Mouse (Mus musculus) heart, embryonic 14.5 days (tissue): Measurements from ENCODE around the gene Hnrnpl. TPM values are rescaled to one million over a fixed set of nuclear protein-coding genes. Genes with fewer than 3 reads are reported as not detected.

Source experiments
- ATAC-seq: fragments of 200-750 bp; cut with Nextera tagmentation; 2 replicates; pipeline ENCODE4 v1.8.0; 2017; ENCODE audit warnings: low read depth, moderate TSS enrichment; ENCODE audit not compliant: insufficient number of reproducible peaks, insufficient read depth, low FRiP score
- H3K27ac ChIP-seq, 2 experiments: fragments of 200-500 bp in 1 of 2; fragments of 300-500 bp in 1 of 2; sonication (generic) in 1 of 2; replicated peaks in 1 of 2; 2 replicates each; pipeline ENCODE4 v1.5.1; 2012 to 2014; ENCODE audit warnings: low read depth in 2 of 2, low read length in 2 of 2, control low read depth in 1 of 2, mild to moderate bottlenecking in 1 of 2, mixed read lengths in 1 of 2; ENCODE audit not compliant: control insufficient read depth in 1 of 2, insufficient read depth in 1 of 2
- H3K27me3 ChIP-seq: fragments of 300-500 bp; sonication (generic); 2 replicates; pipeline ENCODE4 v1.6.1; 2014; ENCODE audit warnings: mild to moderate bottlenecking, low read length, control low read depth; ENCODE audit not compliant: control insufficient read depth, insufficient read depth
- H3K36me3 ChIP-seq: fragments of 300-500 bp; sonication (generic); 2 replicates; pipeline ENCODE4 v1.6.1; 2014; ENCODE audit warnings: mild to moderate bottlenecking, control low read depth, low read length, mixed read lengths; ENCODE audit not compliant: control insufficient read depth, insufficient read depth
- H3K4me1 ChIP-seq, 2 experiments: fragments of 200-500 bp in 1 of 2; fragments of 300-500 bp in 1 of 2; sonication (generic) in 1 of 2; 2 replicates each; pipeline ENCODE4 v1.6.1; 2012 to 2014; ENCODE audit warnings: low read length in 2 of 2, control low read depth in 1 of 2, mixed read lengths in 1 of 2; ENCODE audit not compliant: control insufficient read depth in 2 of 2, insufficient read depth in 2 of 2
- H3K4me2 ChIP-seq: fragments of 300-500 bp; sonication (generic); 2 replicates; pipeline ENCODE4 v1.6.1; 2014; ENCODE audit warnings: mild to moderate bottlenecking, low read length
- H3K4me3 ChIP-seq, 2 experiments: fragments of 200-500 bp in 1 of 2; fragments of 300-500 bp in 1 of 2; sonication (generic) in 1 of 2; 2 replicates each; pipeline ENCODE4 v1.5.1; 2012 to 2014; ENCODE audit warnings: low read length in 2 of 2, mild to moderate bottlenecking in 2 of 2, control low read depth in 1 of 2, low read depth in 1 of 2, moderate library complexity in 1 of 2; ENCODE audit not compliant: control insufficient read depth in 1 of 2, insufficient read depth in 1 of 2
- H3K9ac ChIP-seq: fragments of 300-500 bp; sonication (generic); 2 replicates; pipeline ENCODE4 v1.6.1; 2014; ENCODE audit warnings: mild to moderate bottlenecking, low read length
- H3K9me3 ChIP-seq: fragments of 300-500 bp; sonication (generic); 2 replicates; pipeline ENCODE4 v1.6.1; 2016; ENCODE audit warnings: low read length, control low read depth; ENCODE audit not compliant: control insufficient read depth
- WGBS: fragments of 180-500 bp; shearing (Covaris S2); extraction: QIAGEN DNeasy Blood & Tissue Kit; methylation state at CpG from one replicate; pipeline ENCODE4 v1.1.7; 2014; 5-methylcytosine and 5-hydroxymethylcytosine counted together
- polyA plus RNA-seq: library from polyadenylated mRNA; unstranded; fragments of >200 nt; fragmentation: Nextera tagmentation; extraction: Ambion mirVana; gene quantifications from 2 replicates; pipeline ENCODE4 v1.2.1, GENCODE M21; 2014

Hnrnpl gene
- polyA plus RNA-seq, 1 experiment from 2014 or later = 155 TPM

DNA sequence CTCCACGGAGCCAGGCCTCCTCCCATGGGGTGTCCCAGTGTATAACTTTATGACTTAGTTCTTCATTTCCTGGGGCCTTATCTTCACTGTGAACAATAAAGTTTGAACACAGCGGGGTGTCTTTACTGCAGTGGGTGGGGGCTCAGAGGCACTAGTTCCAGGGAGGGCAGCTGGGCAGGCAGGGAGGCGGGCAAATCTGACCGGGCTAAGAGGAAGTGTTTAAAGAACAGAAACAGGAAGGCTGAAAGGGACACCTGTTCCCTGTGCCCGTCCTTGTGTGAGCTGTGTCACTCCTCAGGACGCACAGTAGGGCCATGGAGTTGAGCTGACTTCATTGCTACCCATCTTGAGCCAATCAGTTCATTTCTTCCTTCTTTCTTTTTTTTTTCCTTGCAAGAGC, 23.8 kb downstream of the Hnrnpl start:
- Histone ChIP-seq H3K4me2 (no peak overlapping the region), H3K27me3 (no peaks in the 10 kb centered on the region), H3K4me3 (no peak overlapping the region), H3K9ac (no peak overlapping the region), H3K36me3 (peaks cover 36% of the 10 kb centered on the region), H3K4me1 (peaks cover 8 to 16% of the 10 kb centered on the region in 2 experiments; a peak in 3 of 4 replicates), H3K27ac (no peak overlapping the region), H3K9me3 (no peaks in the 10 kb centered on the region)
- 70% methylated on average over 6 of the region's 6 CpGs for WGBS
- ATAC-seq = no peak

DNA sequence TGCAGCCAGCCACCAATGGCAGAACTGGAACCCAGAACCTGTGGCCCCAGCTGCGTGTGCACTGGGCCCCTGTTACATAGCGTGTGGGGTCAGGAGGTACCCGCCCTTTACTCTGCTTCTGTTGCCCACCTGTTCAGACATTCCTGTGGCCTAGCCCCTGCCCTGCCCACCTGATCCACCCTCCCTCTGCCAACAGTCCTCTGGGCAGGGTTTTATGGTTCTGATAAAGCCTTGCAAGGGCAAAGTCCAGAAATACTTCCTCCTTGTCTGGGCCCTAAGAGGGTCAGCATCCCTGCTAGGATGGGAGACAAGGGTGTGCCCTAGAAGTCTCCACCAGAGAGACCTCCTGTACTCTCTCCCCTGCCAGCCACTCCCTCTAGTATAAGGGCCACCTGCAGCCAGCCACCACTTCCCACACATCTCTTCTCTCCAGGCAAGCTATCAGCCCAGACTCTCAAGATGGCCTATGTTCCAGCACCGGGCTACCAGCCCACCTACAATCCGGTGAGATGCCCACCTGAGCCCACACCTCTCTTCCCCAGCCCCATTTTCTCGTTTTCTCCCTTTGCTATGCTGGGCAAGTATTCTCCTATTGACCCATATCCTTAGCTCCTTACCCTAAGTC, 25.5 kb downstream of the Hnrnpl start, which contains the start of gene Lgals4:
Gene Lgals4, plus strand, starts transcription at position 132 of the 625 bp plus-strand sequence.
- no peak for ATAC-seq
- Histone ChIP-seq H3K4me1 (peaks cover 6 to 12% of the 10 kb centered on the region in 2 experiments; a peak in 3 of 4 replicates), H3K4me2 (no peak within 1 kb of the TSS), H3K27me3 (no peaks in the 10 kb centered on the region), H3K27ac (no peak within 1 kb of the TSS), H3K4me3 (no peak within 1 kb of the TSS), H3K9ac (no peak within 1 kb of the TSS), H3K9me3 (no peaks in the 10 kb centered on the region), H3K36me3 (peaks cover 31% of the 10 kb centered on the region)
- 84% methylated on average over 6 of the region's 6 CpGs for WGBS

DNA sequence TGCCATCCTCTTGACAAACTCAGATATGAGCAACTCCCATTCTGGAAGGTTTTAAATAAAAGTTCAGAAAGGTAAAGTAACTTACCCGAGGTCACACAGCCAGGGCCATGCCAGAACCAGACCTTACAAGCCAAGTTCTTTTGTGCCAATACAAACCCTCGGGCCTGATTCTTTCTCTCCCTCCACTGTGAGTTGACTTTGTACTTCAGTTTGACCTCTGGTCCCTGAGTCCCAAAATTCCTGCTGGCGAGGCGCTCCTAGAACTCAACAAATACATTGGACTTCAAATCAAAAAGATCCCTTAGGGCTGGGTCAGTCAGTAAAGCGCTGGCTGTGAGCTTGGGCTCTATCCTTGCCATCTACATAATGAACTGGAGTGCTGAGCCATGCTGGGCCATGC, 28.6 kb downstream of the Hnrnpl start:
- Histone ChIP-seq H3K27ac (no peak overlapping the region), H3K4me2 (no peak overlapping the region), H3K4me3 (no peak overlapping the region), H3K4me1 (no peaks in the 10 kb centered on the region), H3K9ac (no peak overlapping the region), H3K36me3 (peaks cover 6% of the 10 kb centered on the region), H3K27me3 (no peaks in the 10 kb centered on the region), H3K9me3 (no peaks in the 10 kb centered on the region)
- WGBS = 78% methylated on average over 5 of the region's 5 CpGs
- no peak for ATAC-seq

DNA sequence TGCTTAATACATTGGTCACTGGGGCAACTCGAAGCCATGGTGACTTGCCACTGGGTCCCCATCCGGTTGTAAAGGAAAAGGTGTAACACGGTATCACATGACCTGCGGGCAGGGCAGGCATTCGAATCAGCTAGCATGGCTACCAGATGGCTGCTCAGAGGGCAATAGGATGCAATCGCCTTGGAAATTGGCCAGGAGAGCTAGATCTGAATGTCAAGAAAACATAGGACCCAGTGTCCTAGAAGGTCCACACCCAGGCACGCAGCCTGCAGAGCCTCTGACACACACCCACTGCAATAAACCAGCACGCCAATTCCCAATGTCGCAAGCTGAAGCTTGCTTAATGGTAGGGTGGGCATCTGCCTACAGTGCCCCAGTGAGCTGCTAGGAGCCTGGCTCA, 30.0 kb downstream of the Hnrnpl start:
- Histone ChIP-seq H3K4me3 (no peak overlapping the region), H3K4me1 (no peaks in the 10 kb centered on the region), H3K27ac (no peak overlapping the region), H3K4me2 (no peak overlapping the region), H3K9ac (no peak overlapping the region), H3K36me3 (no peaks in the 10 kb centered on the region), H3K27me3 (no peaks in the 10 kb centered on the region), H3K9me3 (no peaks in the 10 kb centered on the region)
- no peak for ATAC-seq
- 77% methylated on average over 9 of the region's 9 CpGs for WGBS

DNA sequence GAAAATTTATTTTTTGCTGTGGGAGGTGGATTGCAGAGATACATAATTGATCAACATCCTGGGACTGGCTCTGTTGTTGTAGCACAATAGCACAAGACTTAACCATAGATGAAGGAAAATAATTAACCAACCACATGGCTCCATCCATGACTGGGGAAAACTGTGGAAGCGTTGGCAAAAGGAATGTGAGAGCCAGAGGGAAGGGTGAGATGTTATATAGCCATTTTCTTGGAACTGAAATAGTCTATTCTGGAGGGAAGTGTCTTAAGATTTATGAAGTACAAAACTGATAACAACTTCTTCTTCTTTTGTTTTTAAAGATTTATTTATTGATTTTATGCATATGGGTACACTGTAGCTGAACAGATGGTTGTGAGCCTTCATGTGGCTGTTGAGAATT, 38.9 kb downstream of the Hnrnpl start:
- H3K4me3 ChIP-seq = no peak overlapping the region
- H3K9me3 ChIP-seq = 0 out of 2 replicates have a peak, but pooled peaks cover 3% of the 10 kb centered on the region
- H3K27ac ChIP-seq = no peak overlapping the region
- no peak for ATAC-seq
- WGBS = 97% methylated on average over 1 of the region's 1 CpGs
- no peak overlapping the region for H3K9ac ChIP-seq
- no peaks in the 10 kb centered on the region for H3K27me3 ChIP-seq
- H3K4me2 ChIP-seq = no peak overlapping the region
- no peaks in the 10 kb centered on the region for H3K36me3 ChIP-seq
- H3K4me1 ChIP-seq = no peaks in the 10 kb centered on the region

DNA sequence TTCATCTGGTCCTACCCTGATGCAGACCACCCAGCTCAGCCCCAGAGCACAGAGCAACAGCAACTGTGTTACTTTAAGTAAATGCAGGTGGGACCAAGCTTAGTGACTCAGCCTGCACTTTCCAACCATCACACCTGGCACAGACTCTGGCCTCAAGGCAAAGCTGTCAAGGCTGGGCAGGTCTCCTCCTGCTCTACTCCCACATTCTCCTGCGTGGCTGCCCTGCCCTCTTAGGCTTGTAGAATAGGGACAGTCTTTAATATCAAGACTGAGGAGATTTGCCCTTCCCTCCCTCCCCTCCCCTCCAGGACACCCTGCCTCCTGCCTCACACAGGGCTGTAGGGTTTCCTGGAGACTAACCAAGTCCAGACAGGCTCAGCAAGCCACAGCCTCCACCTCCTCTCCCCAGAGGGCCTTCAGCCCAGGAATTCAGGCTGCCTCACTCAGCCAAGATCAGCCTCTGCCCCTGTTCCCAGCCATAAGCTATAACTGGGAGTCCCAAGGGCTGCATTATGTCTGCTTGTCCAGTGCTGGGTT, 41.4 kb downstream of the Hnrnpl start:
- H3K9ac ChIP-seq = no peak overlapping the region
- H3K9me3 ChIP-seq = 0 out of 2 replicates have a peak, but pooled peaks cover under 1% of the 10 kb centered on the region
- 42% methylated on average over 1 of the region's 1 CpGs for WGBS
- no peak overlapping the region for H3K27ac ChIP-seq
- no peaks in the 10 kb centered on the region for H3K4me1 ChIP-seq
- no peak for ATAC-seq
- no peak overlapping the region for H3K4me3 ChIP-seq
- H3K36me3 ChIP-seq = no peaks in the 10 kb centered on the region
- H3K27me3 ChIP-seq = no peaks in the 10 kb centered on the region
- H3K4me2 ChIP-seq = no peak overlapping the region

DNA sequence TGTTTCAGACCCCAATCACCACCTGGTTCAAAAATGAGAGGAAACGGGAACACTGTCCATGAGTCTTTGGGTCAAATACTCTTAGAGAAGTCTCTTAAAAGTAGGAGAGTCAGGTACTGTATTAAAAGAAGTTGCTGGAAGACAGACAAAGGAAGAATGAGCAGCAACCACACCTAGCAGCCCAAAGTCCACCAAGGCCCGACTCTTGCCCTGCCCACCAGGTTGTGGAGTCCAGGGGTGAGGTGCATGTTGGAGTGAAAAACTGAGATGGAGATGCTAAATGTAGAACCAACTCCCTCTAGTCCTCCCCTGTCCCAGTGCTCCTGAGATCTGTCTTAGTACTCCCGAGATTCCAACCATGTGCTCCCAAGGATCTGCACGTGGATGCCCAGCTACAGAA, 42.3 kb downstream of the Hnrnpl start:
- Histone ChIP-seq H3K9ac (no peak overlapping the region), H3K4me1 (no peaks in the 10 kb centered on the region), H3K27me3 (no peaks in the 10 kb centered on the region), H3K4me2 (no peak overlapping the region), H3K9me3 (no peaks in the 10 kb centered on the region), H3K4me3 (no peak overlapping the region), H3K36me3 (no peaks in the 10 kb centered on the region), H3K27ac (no peak overlapping the region)
- 75% methylated on average over 4 of the region's 4 CpGs for WGBS
- no peak for ATAC-seq

DNA sequence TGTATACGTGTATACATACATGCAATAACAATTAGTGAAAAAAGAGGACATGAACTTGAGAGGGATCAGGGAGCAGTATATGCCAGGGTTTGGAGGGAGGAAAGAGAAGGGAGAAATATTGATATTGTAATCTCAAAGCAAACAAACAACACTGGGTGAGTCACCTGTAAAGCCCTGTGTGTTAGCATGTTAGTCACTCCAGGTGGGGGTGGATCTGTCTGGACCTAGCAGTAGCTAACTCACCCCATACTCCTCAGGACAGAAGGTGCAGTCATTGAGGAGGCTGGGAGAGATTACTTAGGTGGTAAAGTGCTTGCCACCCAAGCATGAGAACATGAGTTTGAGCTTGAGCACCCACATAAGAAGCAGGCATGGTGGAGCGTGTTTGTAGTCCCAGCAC, 51.6 kb downstream of the Hnrnpl start:
- no peaks in the 10 kb centered on the region for H3K27me3 ChIP-seq
- H3K27ac ChIP-seq = no peak overlapping the region
- no peak overlapping the region for H3K9ac ChIP-seq
- H3K4me3 ChIP-seq = no peak overlapping the region
- no peak overlapping the region for H3K4me2 ChIP-seq
- H3K9me3 ChIP-seq = 0 out of 2 replicates have a peak, but pooled peaks cover 7% of the 10 kb centered on the region
- H3K36me3 ChIP-seq = no peaks in the 10 kb centered on the region
- no peak for ATAC-seq
- H3K4me1 ChIP-seq = peaks cover 8 to 10% of the 10 kb centered on the region in 2 experiments
- 84% methylated on average over 2 of the region's 2 CpGs for WGBS
